Mouse (Mus musculus) layer of hippocampus, postnatal 14 days (tissue): Measurements from ENCODE around the gene Prdm2. TPM values are rescaled to one million over a fixed set of nuclear protein-coding genes. Genes with fewer than 3 reads are reported as not detected.
A peak's percentile ranks its signal among the peaks of the same experiment; 100 is the strongest.

Experiments used
- DNase-seq, 2 experiments: peaks; one replicate each; pipeline ENCODE4 v3.0.0; 2021 to 2022; ENCODE audit warnings: low spot score in 2 of 2, mixed read lengths in 1 of 2
- total RNA-seq, 2 experiments: library from RNA; stranded (reverse); gene quantifications; 2 replicates each; pipeline ENCODE4 v1.2.3; 2021

The Prdm2 gene
- total RNA-seq, 2 experiments from 2014 or later: 34.9 to 35.4 TPM

DNA sequence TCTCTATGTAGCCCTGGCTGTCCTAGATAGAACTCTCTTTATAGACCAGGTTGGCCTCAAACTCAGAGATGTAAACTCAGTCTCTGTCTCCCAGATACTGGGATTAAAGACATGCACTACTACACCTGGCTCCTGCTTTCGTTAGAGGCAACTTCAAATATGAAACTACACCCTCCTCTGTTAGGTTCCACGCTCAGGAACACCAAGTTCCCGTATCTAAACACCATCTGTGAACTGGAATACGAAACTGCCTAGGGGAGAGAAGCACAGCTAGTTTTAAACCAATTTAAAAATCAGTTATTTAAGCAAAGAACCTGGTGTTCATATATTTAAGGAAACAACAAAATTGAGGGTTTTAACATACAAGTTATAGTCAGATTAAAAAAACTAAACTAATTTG, 56.9 kb downstream of the Prdm2 start:
- no peak for DNase-seq

DNA sequence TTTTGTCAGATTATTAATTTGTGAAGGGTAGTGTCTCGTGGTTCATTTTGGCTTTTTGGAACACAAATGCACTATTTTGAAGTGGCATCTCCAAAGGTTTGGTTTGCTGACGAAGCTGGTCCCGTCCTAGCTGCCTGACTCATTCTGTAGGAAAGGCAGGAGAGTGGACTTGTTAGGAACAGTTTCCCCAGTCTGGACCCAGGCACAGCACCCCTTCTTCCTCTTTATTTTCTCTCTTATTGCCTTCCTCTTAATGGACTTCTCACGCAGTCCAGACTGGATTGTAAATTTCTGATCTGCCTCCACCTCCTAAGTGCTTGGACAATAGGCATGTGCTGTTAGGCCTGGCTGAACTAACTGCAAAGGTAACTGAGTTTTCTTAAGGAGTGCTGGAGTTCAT, 57.8 kb downstream of the Prdm2 start:
- DNase-seq: no peak

DNA sequence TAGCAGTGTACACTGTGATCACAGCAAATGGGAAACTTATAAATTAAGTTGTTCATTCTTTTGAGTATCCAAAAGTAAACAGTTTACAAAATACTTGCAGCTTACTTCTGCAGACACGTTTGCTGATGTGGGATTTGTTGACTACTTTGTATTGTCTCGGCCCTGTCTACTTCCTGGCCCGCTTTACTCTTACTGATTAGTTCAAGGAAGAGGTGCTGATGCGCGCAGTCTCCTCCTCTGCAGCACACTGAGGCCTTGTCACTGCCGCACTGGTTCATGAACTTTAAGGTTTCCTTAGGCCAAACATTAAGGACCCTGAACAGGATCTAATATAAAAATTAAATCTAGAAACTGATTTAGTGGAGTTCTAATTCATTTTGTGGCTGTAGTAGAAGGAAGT, 58.2 kb downstream of the Prdm2 start:
- DNase-seq: no peak

DNA sequence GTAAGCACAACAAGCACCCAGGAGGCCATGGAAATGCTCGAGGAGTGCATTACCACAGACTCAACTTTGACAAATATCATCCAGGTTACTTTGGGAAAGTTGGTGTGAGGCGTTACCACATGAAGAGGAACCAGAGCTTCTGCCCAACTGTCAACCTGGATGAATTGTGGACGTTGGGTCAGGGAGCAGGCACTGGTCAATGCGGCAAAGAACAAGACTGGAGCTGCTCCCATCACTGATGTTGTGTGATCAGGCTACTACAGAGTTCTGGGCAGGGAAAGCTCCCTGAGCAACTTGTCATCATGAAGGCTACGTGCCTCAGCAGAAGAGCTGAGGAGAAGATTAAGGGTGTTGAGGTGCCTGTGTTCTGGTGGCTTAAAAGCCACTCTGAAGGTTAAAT, 60.2 kb downstream of the Prdm2 start:
- DNase-seq: no peak

DNA sequence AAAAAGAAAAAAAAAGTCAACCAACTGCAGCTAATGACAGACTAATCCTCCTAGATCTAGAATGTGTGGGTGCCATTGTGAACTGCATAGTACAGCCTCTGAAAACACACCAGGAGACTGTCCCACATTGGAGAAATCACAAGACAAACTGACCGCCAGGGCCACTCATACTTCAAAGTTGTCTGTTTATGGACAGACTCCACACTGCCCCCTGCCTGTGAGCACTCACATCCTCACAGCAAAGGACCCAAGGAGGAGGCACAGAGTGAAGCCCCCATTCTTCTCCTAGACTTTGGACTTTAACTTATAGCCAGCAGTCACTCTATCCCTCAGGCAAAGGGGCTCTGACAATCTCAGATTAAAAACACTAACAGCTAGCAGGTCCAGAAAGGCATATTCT, 61.5 kb downstream of the Prdm2 start:
- DNase-seq: no peak

DNA sequence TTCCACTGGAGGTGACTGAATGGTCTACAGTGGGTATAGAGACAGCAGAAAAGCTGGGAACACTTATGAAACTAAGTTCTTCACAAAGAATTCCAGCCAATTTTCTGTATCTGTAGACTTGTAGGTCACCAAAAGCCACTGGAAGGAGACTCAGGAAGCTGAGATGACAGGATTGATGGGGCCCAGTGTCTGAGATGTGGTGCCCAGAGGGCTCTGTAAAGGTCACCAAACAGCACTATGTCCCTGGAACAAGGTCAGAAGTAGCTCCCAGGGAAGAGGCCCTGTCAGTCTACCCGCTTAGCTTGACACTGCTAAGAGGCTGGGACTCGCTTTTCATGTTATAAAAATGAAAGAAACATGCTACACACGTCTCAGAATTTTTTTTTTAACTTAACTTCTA, 65.1 kb downstream of the Prdm2 start:
- DNase-seq: no peak

DNA sequence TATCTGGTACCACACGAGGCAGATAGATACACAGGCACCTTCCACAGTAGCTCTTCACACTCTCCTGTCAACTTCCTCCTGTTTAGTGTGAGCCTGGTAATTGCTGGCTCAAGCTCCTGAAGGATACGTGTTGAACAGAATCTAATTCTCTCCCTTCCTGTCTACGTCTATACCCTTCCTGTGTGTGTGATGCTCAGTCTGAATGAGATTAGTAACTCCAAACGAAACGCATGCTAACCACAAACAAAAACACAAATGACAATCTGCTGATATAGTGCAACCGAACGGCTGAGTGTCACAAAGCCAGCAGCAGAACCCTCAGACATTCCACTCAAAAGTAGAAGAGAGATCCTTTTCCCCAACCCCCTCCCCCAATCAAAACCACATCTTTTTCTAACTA, 69.2 kb downstream of the Prdm2 start:
- DNase-seq: no peak

DNA sequence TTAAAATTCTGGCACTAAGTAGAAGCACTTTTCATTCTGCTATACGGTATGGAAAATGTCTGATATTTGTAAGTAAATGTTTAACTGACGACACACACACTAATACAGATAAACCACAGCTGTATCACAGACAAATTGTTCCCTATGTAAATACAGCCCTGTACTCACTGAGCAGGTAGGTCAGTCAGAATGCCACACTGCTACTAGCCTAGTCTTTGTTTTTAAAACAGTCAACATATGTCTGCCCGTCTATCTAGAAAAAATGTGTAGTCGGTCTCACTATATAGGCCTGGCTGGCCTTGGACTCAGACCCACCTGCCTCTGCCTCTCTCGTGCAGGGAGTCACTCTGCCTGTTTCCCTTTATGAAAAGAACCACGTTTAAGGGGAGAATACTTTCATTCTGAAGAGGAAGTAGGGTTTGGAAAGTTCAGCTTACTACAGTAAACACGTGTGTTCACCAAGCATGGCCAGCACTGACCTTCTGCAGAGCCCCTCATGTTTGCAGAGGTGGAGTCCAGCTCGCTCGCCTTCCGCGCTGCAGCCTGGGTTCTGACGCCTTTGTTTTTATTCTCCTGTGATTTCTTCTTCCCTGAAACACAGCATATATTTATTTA, 71.0 kb downstream of the Prdm2 start:
- DNase-seq: no peak

DNA sequence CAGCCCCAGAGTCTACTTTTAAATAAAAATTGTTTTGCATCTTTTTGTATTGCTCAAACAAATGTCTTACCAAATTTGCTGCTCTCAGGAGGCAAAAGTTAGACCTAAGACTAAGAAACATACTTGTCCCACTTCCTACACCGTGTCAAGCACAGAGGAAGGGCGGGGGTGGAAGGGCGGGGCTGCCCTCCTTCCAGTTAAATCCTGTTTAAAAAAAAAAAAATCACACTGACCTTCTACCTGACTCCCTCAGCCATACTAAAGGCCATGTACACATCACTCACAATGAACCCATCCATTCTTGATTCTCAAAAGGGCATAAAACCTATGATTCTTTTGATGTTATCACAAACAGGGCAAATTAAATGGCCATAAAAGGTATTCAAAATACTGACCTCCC, 71.9 kb downstream of the Prdm2 start:
- no peak for DNase-seq

DNA sequence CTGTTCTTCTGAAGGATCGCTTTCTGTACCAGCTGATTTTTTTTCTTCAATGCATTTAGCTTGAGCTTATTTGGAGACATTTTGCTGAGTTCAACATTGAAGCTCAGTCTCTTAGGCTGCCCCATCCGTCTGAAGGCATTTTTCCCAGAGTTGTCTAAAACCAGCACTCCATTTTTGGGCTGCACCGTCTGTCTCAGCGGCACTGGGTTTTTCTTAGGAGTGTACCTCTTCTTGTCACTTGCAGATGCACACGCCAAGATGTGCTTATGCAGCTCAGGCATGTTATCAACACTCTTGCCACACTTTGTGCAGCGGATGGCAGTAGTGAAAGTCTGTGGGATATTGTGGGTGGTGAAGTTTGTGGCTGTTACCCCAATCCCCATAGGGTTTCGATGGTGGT, 80.4 kb downstream of the Prdm2 start:
- DNase-seq: no peak

DNA sequence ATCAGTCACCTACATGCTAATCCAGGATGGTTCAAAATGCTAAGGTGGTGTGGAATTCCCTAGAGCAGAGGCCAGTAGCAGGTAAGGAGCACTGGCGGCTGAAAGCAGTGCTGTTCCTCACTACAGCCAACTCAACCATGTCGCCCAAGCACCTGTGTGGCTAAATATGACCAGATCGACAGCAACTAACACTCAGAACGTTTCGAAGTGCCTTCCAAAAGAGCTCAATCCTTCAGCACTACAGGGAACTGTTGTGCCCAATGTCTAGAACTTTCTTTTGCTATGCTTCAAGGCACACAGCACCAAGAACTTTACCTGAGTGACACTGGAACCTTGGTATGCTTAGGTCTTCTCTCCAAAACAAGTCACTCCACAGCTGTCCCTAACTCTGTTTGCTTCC, 82.4 kb downstream of the Prdm2 start:
- DNase-seq: no peak

DNA sequence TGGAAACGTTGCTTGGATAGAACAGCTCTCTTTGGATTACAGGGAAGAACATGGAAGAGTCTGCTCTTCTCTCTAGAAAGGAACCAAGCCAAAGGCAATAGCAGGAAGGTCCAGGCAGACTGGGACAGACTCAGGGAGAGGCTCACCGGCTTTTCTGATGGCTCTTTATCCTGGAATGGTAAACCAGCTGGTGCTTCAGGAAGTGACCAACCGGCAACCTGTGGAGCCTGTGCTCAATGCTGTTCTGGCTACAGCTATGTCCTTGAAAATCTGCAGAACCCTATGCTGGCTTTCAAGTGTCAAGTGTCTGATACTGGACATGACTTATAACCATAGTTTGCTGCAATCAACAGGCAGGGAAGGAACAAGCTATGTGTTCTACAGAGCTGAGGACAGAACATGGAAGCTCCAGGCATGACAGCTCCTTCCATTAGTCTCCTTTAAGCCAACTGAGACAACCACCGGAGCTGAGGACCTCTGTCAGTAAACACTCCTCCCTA, 83.5 kb downstream of the Prdm2 start:
- DNase-seq: no peak

DNA sequence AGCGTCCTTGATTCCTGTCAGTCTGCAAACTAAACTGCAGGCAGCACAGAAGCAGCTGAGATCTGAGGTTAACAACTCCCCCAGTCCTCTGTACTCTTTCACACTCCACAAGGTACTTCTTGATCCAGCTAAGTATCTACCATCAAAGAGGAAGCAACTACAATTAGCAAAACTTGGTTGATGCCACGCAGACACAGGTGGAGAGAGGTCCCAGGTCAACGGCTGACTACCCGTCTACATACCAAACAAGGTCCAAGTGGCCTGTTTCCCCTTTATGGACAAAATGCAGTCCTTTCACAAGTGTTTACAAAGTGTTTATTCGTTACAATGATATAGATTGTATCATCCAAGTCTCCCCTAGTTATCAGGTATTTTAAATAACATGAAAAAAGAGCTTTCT, 85.6 kb downstream of the Prdm2 start:
- no peak for DNase-seq

DNA sequence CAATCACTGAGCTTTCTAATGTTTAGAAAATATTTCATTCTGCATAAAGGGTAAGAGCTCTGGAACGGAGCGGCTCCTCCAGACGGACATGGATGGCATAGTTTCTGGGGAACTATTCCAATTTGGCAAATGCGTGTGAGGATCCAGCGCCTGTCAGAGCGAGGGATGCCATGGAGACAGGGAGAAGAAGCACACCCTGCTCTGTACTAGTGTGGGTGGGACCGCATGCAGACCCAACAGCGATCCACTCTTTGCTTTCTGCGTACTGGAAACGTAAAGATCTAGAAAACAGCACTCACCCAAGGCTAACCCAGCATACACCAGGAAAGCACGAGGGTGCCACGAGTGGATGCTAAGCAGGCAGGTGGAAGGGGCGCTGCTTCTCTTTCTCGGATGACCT, 86.3 kb downstream of the Prdm2 start:
- peak in 1 of 2 experiments; percentile 77 for DNase-seq

DNA sequence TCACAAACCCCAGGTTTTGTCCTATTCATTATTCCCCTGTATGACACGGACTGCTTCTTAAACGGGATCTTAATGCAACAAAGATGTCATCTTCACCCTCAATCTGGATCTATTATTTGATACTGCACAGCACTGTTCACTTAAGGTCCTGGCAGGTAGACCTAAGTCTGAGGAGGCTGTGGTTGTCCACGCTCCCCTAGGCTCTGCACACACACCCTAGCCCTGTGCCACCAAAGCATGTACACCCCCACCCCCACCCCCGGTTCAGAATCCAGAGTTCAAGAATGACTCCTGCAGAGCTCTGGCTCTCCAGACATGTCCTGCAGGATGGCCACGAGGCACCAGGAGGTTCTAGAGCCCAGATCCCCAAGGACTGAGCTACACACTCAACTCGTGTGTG, 87.5 kb downstream of the Prdm2 start:
- no peak for DNase-seq

DNA sequence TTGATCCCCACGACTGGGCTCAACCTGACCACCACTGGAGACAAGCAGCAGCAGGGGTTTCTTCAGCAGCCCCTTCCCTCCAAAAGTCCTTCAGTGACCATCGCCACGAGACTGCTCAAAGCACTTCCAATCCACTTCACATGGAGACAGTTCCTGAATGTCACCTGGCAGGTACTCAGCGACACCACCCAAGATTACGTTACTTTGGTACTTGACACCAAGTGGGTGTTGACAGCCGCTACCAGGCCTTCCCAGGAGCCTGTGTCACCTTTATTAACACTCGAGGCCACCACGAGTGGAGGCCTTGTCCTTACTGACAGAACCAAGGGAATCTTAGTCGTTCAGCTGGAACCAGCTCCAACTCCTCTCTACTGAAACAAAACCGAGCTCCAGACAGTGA, 89.8 kb downstream of the Prdm2 start:
- no peak for DNase-seq

DNA sequence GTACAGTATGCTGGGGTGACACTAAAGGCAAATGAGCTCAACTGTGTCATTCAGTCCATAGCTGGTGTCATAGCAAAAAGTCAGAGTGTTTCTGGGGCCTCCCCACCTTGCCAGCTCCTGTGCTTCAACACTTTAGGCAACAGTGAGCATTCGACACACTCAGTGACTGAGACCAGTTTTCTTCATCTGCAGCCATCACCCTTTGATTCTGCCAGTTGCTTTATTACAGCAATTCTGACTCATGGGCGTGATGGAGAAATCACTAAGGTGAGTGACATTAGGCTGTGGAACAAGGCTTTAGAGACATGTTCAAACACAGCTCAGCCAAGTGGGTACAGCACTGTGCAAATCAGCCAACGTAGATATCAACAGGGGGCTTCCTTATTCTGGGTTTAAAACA, 91.6 kb downstream of the Prdm2 start:
- DNase-seq: no peak

DNA sequence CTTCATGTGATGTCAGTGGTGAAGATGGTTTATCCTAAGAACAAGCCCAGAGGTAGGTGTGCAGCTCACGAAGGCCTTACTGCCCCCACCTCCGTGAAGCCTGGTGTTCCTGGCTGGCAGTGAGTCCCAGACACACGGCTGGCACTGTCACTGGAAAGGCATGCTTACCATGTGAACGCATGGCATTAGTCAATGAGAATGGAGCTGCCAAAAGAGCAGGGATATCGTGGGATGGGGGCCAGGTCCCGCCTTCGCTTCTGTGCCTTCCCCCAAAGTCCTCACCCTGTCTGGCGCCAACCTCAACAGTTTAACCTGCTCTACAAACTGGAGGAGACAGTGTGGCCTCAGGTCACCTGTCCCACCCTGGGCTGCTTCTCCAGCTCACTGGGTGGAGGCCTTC, 92.8 kb downstream of the Prdm2 start:
- DNase-seq: peak in 1 of 2 experiments; percentile 60

DNA sequence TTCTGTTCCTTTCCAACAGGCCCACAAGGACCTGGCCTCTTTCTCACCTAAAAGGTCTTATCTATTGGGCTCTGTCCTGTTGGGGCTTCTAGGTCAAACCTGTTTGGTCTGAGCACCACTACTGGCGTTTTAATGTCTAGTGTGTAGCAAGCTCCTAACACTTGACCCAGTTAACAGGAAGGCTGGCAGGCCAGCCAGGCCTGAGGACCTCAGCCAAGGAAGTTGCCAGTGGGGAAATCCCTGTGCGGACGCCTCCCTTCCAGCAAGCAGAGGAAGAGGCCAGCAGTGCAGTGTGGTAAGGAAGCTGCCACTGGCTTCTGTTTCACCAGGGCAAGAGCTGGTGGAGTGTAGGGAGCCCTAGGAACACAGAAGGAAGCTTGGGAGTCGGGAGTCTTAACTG, 94.0 kb downstream of the Prdm2 start:
- peak in 1 of 2 experiments; percentile 51 for DNase-seq

DNA sequence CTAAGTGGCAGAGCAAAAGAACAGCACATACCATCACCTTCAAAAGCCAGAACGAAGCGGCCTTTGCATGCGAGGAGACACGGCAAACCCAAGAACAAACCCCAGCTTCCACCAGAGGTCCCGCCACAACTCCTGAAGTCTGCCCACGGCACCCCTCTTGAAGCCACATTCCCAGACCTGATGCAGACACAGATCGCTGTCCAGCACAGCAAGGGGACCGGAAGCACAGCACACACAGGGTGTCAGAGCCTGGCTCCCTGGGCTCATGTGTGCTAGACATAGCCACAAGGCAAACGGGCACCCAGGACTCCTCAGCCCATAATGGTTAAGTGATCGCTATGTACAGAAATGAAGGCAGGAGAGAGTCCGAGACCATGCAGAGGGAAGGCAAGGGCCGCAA, 96.9 kb downstream of the Prdm2 start:
- DNase-seq: no peak

DNA sequence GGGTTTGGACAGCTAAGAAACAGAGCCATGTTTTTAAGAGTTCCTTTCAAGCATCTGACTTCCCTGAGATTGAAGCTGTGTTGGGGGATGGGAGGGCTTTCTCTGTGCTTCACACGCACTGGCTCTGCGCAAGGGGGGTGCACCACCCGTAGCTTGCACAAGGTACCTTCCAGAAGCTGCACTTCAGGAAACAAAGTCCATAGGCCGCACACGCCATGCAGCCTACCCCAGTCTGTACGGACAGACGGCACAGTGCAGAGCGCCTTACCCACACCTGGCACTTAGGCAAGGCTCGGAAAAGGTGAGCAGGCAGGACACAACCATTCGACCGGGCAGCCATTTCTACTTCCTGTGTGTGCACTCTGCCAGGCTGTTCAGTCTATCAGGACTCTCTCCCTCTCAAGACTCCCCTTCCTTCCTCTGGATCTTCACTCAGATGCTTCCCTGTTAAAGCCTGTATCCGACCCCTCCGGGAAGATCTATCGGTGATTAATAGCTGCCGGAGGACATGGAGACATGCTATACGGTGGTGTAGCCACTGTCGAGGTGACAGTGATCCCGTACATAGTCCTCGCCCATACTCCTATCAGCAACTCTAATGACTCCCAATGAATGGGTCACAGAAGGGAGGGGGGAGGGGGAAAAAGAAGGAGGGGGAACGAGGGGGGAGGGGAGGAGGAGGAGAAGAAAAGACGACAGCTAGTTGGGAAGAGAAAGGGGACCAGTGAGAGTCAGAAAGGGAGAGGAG, 98.4 kb downstream of the Prdm2 start:
- DNase-seq: no peak

DNA sequence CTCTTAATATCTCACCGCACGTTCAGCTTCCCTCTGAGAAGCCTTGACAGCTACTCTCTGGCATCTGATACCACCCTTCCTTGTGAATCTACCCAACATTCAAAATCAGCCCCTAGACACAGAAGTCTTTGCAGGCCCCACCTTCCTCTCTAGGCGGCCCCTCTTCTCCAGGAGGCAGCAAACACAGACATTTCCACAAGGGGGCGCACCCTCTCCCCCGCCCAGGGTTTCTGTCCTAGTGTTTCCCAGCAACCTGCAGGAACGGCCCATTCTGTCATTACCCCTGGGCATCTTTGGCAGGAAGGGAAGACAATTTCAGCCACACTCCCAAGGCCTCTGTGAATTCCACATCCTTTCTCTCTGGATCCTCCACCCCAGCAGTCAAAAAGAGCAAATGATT, 99.8 kb downstream of the Prdm2 start:
- DNase-seq: peak; percentile 58 to 61

DNA sequence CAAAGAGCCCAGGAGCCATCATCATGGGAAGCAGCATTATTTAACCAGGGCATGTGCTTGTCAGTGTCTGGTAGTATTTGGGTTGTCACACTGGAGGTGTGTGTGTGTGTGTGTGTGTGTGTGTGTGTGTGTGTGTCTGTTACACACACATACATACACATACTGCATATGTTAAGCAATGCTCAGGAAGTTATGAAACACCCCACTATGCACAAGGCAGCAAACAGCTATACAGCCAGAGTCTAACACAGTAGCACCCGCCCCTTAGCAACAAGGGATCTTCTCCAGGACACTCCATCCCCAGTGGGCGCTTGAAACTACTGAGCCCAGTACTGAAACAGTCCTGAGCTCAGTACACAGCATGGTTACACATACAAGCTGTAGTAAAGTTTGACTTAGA, 100.4 kb downstream of the Prdm2 start:
- DNase-seq: no peak
